Mouse (Mus musculus): Measurements from ENCODE around the gene Gm20518.

Gm20518 gene

DNA sequence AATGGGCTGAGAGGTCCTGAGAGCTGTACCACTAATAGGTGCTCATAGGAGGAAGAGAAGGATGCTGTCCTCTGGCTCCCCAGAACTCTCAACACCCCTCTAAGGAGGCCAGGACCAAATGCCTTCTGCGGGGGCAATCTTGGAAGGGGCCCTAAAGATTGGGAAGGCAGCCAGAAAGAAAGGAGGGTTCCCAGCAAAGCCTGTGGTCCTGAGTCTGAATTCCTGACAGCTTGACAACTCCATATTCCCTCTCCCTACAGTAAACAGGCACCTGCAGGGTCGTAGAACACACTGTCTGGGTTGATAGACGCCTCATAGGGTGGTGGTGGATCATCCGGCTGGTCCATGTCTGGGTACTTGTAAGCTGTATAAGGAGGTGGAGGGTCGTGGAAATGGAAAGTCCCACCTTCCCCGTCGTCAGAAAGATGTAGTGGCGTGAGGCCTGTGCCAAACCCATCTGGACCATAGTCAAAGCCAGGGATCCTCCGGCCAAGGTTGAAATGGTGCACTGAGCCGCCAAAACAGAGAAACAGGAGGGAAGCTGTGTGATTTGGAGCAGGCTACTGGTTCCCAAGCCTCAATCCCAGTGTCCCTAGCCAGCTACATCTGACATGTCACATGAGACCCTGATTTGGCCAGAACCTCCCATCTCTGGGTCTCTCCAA, 47.6 kb downstream of the Gm20518 start:
- no peak for DNase-seq (ENCODE audit: low read depth, low spot score)

DNA sequence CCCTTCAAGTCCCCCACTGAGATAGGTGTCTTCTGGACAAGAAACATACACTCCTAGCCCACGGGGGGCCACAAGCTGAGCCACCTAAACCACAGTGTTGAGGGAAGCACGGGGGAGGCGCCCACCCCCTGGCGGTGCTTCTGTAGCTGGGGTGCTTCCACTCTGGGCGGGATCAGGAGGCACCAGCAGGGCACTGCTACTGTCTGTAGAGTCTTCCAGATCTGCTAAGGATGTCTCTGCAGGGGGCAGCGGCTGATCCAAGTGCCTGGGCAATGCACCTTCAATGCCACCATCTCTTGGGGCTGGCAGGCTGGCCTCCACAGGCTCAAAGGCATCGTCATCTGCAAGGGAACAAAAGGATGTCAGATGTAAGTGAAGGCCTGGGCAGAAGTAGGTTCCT, 49.0 kb downstream of the Gm20518 start:
- no peak for DNase-seq (ENCODE audit: low read depth, low spot score)

DNA sequence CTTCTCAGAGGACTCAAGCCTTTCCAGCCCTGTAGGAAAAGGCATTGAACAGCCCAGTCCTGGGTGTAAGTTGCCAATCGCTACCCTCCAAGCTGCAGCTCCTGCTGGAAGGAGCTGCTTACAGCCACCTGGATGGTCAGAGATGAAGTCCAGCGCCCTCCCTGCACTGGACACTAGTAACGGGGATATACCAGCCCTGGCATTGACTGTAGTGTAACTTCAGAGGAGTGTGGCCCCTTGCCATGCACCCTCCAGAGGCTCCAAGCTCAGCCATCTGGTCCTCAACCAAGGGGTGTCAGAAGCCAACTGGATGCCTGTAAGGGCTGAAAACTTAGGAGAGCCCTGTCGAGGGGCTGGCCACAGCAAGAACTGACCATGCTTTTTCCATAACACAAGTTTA, 51.5 kb downstream of the Gm20518 start:
- DNase-seq (ENCODE audit: low read depth, low spot score), result no peak

DNA sequence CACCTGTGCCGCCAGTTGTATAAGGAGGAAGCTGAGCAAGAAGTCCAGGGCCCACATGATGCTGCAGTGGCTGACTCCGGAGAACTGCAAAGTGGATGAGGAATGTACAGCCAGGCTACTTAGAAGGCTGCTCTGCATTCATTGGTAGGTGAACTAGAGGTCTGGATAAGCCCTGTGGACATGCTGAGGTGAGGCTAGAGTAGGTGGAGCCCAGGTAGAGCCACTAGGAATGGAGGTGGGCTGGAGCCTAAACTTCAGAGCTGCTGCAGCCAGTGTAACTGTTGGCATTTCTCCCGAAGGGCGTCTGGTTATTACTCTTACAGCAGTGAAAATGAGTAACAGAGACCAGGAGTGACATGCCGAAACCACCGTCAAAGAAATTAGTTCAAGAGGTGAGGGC, 53.4 kb downstream of the Gm20518 start, which contains the start of gene Car15:
Car15 (minus strand) TSS at position 314 of the 400 bp plus-strand sequence.
- no peak for DNase-seq (ENCODE audit: low read depth, low spot score)

DNA sequence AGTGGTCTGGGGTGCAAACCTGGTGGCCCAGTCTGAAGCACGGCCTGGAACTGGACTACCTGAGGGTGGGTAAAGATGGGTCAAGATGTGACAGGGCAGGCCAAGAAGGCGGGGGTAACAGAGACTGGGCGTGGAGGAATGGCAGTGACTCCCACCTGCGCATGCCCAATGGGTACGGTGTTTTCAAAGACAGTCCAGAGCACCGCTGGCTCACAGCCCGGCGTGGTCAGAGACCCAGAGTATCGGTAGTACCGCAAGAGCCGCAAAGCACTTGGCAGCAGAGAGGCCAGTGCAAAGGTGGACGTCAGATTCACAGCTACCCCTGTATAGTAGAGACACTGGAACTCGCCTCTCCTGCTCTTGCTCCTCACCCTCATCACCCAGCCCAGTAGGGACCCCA, 56.0 kb downstream of the Gm20518 start:
- DNase-seq (ENCODE audit: low read depth, low spot score), result no peak

- no peak for DNase-seq (ENCODE audit: low read depth, low spot score)
These were observed 56.9 kb downstream of the Gm20518 start for GRCm38 (mm10) chr16:17834543-17834942.

DNA sequence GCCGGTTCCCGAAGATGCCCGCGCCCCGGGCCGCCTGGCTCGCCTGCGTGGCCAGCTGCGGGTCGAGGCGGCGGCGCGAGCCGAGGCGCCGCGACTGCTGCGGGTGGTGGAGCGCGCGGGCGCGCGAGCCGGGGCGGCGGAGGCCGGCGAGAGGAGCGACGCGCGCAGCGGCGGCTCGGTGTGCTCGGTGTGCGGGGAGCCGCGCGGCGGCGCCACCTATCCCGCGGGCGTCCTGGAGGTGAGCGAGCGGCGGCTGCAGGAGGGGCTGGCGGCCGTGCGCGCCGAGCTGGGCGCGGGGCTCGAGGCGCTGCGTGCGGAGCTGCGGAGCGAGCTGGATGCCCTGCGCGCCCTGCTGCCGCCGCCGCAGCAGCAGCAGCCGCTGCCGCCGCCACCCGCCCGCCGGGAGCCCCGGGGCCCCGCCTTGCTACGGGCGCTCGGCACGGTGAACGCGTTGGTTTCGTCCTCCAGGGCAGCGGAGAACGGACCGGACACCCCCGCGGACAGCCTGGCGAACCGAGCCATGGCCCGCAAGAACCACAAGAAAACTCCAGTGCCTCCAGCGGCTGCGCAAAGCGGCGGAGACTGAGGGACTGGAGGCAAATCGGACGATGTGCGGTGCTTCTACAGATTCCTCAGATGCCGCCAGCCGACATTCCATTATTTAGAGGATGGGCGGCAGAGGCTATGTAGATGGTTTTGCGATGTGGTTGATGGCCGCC, 57.6 kb downstream of the Gm20518 start:
- DNase-seq (ENCODE audit: low read depth, low spot score), result peak; percentile 39

DNA sequence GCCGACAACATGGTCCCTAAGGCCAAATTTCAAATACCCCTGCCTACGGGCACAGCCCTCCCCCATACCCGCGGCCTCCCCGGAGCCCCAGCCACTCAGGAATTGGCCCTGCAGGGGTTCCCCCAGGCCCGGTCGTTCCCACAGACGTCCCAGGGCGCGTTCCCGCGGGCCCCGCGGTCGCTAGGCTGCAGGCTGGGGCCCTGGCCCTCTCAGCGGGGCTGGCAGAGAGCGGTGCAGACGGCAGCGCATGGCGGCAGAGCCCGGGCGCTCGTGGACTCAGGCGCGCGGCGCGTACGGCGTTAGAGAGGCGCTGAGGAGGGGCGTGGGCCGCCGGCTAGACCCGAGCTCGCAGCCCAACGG, 58.2 kb downstream of the Gm20518 start:
- DNase-seq (ENCODE audit: low read depth, low spot score), result no peak

DNA sequence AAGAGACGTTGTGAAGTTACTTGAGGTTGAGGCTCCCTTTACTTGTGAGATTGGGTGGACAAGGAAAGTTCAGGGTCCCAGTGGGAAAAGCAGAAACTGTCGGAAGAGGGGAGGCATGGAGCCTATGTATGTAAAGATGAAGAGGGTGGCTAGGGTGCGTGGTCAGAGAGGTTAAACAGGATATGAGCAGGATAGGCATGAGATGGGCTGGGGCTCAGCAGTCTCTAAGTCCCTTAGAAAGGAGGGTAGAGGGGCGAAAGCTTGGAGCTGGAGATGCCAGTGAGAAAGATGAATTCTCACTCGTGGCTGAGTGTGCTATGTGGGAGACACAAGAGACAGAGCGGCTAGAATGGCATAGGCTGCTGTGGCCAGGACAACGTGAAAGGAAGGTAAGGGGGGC, 58.6 kb downstream of the Gm20518 start, which contains the start of gene B830017H08Rik:
B830017H08Rik (plus strand) TSS at position 301 of the 400 bp plus-strand sequence.
- no peak for DNase-seq (ENCODE audit: low read depth, low spot score)

DNA sequence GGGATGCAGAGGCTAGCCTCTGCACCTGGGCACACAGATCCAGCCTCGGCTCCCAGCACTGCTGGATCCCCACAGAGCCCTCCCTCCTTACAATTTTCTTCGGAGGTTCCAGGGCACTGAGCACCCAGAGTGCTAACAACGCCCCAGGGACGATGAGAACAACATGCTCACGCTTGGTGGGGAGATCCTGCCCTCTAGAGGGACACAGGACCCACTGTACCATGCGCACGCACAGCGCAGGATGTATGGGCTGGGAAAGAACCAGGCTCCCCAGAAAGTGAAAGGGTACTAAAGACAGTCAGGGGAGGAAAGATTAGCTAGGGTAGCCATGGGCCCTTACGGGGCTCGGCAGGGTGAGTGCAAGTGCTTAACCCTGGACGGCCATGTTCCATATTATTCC, 59.7 kb downstream of the Gm20518 start:
- DNase-seq (ENCODE audit: low read depth, low spot score), result no peak

- no peak for DNase-seq (ENCODE audit: low read depth, low spot score)
These were observed 60.9 kb downstream of the Gm20518 start for GRCm38 (mm10) chr16:17830385-17831178.

GRCm38 (mm10) chr16:17828867-17829266, 62.6 kb downstream of the Gm20518 start:
- DNase-seq (ENCODE audit: low read depth, low spot score), result peak; percentile 62

DNA sequence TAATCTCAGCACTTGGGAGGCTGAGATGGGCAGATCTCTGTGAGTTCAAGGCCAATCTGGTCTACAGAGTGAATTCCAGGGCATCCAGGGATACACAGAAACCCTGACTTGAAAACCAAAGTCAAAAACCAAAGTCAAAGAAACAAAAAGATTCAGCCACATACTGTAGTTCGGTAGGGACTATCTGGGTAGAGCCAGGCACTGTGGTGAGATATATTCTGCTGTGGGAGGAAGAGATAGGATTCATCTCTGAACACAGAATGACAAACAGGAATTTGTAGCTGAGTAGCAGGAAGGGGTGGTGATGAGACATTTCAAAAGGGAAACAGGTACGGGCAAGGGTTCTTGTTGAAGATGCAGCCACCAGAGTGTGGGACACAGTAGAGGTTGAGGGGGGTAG, 63.2 kb downstream of the Gm20518 start:
- no peak for DNase-seq (ENCODE audit: low read depth, low spot score)

- DNase-seq (ENCODE audit: low read depth, low spot score), result no peak
These were observed 65.0 kb downstream of the Gm20518 start for GRCm38 (mm10) chr16:17826500-17826899.

- no peak for DNase-seq (ENCODE audit: low read depth, low spot score)
These were observed 74.9 kb downstream of the Gm20518 start for GRCm38 (mm10) chr16:17816528-17816927.

- peak; percentile 79 for DNase-seq (ENCODE audit: low read depth, low spot score)
These were observed 75.8 kb downstream of the Gm20518 start for GRCm38 (mm10) chr16:17815411-17816402.

DNA sequence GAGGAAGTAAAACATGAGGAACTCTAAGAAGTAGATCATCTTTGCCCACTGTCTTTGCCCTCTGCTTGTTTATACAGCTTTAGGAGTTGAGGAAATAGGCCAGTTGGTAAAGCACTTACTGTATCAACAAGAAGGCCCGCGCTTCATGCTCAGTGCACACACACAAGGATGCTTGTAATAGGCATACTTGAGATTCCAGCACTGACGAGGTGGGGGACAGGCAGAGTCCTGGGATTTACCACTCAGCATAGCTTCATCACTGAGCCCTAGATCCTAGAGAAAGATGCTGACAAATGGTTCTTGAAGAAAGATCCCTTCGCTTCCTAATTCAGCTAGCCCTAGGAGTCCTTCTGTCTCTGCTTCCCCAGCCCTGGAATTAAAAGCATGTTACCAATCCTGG, 78.3 kb downstream of the Gm20518 start:
- DNase-seq (ENCODE audit: low read depth, low spot score), result no peak

DNA sequence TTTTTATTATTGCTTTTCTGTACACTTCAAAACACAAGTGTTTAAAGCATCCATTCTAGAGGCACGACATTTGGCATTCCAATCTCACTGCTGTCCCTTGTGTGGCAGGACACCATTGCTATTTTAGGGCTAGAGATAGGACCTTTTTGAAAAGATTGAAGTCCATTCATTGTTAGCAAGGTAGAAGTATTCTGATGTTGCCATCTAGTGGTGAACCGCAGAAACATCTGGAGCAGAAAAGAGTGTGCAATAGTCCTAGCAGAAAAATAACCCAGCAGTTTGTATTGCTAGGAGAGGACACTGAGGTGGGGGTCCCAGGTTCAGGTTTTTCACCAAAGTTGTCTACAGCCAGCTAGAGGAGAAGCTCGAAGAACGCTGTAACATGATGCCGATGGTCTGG, 79.4 kb downstream of the Gm20518 start:
- DNase-seq (ENCODE audit: low read depth, low spot score), result peak; percentile 68

- peak; percentile 95 for DNase-seq (ENCODE audit: low read depth, low spot score)
These were observed 81.8 kb downstream of the Gm20518 start for GRCm38 (mm10) chr16:17809711-17810110.

DNA sequence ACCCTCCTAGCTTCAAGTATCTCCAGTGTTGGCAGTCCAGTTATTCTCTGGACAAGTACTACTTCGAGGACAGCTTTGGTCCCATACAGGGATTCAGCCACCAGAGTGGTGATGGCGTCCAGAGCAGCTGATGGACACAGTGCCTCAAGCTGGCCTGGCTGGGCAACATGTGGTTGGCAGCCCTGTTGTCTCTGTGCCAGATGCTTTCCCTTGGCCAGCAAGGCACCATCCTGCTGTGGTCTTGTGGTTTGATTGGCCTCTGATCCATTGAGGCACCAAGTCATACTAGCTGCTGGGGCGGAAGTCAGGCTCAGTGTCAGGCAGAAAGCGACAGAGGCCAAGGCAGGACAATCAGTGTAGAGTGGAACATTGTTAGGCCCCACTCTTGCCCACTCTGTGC, 82.3 kb downstream of the Gm20518 start:
- DNase-seq (ENCODE audit: low read depth, low spot score), result no peak

Measured in forelimb bud, embryonic 11.5 days (tissue).